Mouse (Mus musculus) embryonic fibroblast, embryonic 13.5 days (primary cell): ENCODE data around the gene 1110051M20Rik.

Source experiments
- CTCF ChIP-seq: IDR thresholded peaks from 2 replicates; pipeline ENCODE4 v1.5.1; 2011; ENCODE audit warnings: mild to moderate bottlenecking, control low read depth, low read length, moderate library complexity, borderline replicate concordance; ENCODE audit not compliant: insufficient read depth
- POLR2A ChIP-seq: IDR thresholded peaks from 2 replicates; pipeline ENCODE4 v1.6.1; 2011; ENCODE audit warnings: low read depth, mild to moderate bottlenecking, control low read depth, low read length, moderate library complexity

GRCm38 (mm10) chr2:91236601-91237510 is 207.6 kb downstream of the 1110051M20Rik start, which contains the start of gene Ddb2:
- peak; percentile 64 for TF ChIP-seq POLR2A
- no peak for TF ChIP-seq CTCF
